Mouse (Mus musculus): ENCODE measurements around the gene Parp3. TPM values are rescaled to one million over a fixed set of nuclear protein-coding genes. Genes with fewer than 3 reads are reported as not detected.

The Parp3 gene
- total and polyA plus RNA-seq, 2 experiments from 2014 or later = 1.7 to 6.2 TPM

- no peaks in the 10 kb centered on the region for H3K9me3 ChIP-seq (ENCODE audit: low read length)
- no peaks in the 10 kb centered on the region for H3K27me3 ChIP-seq (ENCODE audit: insufficient read depth, low read length)
- TF ChIP-seq CTCF (IDR thresholded peaks at IDR 0.05; ENCODE audit: low read depth) = peak; percentile 15; the same call in 1 of the 2 replicates
- peak overlapping the region; percentile 82 for H3K27ac ChIP-seq (ENCODE audit: low read depth, low read length)
- peaks cover 37% of the 10 kb centered on the region for H3K36me3 ChIP-seq (ENCODE audit: insufficient read depth)
- 3% methylated on average over 76 of the region's 99 CpGs for whole genome bisulfite sequencing
- H3K9ac ChIP-seq = peak overlapping the region; percentile 81
- peaks cover 7% of the 10 kb centered on the region; the same call in 1 of the 2 replicates for H3K4me1 ChIP-seq (ENCODE audit: insufficient read depth)
- ATAC-seq (peak; percentile 85), DNase-seq (peak; percentile 87)
- H3K4me2 ChIP-seq (ENCODE audit: low read depth) = peak overlapping the region; percentile 99
- peak overlapping the region; percentile 54 for H3K4me3 ChIP-seq (ENCODE audit: low read depth, low read length)
These were observed 11.8 kb downstream of the Parp3 start for GRCm38 (mm10) chr9:106464751-106465541.

- DNase-seq = no peak
- WGBS = 74% methylated on average over 21 of the region's 21 CpGs
- no peak overlapping the region for H3K9ac ChIP-seq
- H3K27ac ChIP-seq (ENCODE audit: low read depth, low read length) = no peak overlapping the region
- no peak for TF ChIP-seq CTCF (IDR thresholded peaks at IDR 0.05; ENCODE audit: low read depth)
- H3K9me3 ChIP-seq (ENCODE audit: low read length) = no peaks in the 10 kb centered on the region
- no peak for ATAC-seq
- no peaks in the 10 kb centered on the region for H3K27me3 ChIP-seq (ENCODE audit: insufficient read depth, low read length)
- H3K4me3 ChIP-seq (ENCODE audit: low read depth, low read length) = no peak overlapping the region
- H3K36me3 ChIP-seq (ENCODE audit: insufficient read depth) = peaks cover 37% of the 10 kb centered on the region
- no peak overlapping the region for H3K4me2 ChIP-seq (ENCODE audit: low read depth)
- H3K4me1 ChIP-seq (ENCODE audit: insufficient read depth) = peaks cover 7% of the 10 kb centered on the region; the same call in 1 of the 2 replicates
These were observed 13.4 kb downstream of the Parp3 start for GRCm38 (mm10) chr9:106463122-106464063.

- 92% methylated on average over 12 of the region's 12 CpGs for WGBS
- Histone ChIP-seq H3K4me2 (ENCODE audit: low read depth) (no peak overlapping the region), H3K4me3 (ENCODE audit: low read depth, low read length) (no peak overlapping the region), H3K9me3 (ENCODE audit: low read length) (no peaks in the 10 kb centered on the region), H3K36me3 (ENCODE audit: insufficient read depth) (peaks cover 37% of the 10 kb centered on the region), H3K27me3 (ENCODE audit: insufficient read depth, low read length) (no peaks in the 10 kb centered on the region), H3K9ac (no peak overlapping the region), H3K27ac (ENCODE audit: low read depth, low read length) (no peak overlapping the region), H3K4me1 (ENCODE audit: insufficient read depth) (peaks cover 9% of the 10 kb centered on the region; the same call in 1 of the 2 replicates)
- ATAC-seq = no peak
- no peak for TF ChIP-seq CTCF (IDR thresholded peaks at IDR 0.05; ENCODE audit: low read depth)
- DNase-seq = no peak
These were observed 14.3 kb downstream of the Parp3 start for GRCm38 (mm10) chr9:106462430-106462800.

GRCm38 (mm10) chr9:106461641-106462429 lies 14.9 kb downstream of the Parp3 start:
- Histone ChIP-seq H3K4me1 (ENCODE audit: insufficient read depth) (peaks cover 15% of the 10 kb centered on the region), H3K4me3 (ENCODE audit: low read depth, low read length) (no peak overlapping the region), H3K27ac (ENCODE audit: low read depth, low read length) (no peak overlapping the region), H3K36me3 (ENCODE audit: insufficient read depth) (peaks cover 37% of the 10 kb centered on the region), H3K27me3 (ENCODE audit: insufficient read depth, low read length) (no peaks in the 10 kb centered on the region), H3K9ac (no peak overlapping the region), H3K9me3 (ENCODE audit: low read length) (no peaks in the 10 kb centered on the region), H3K4me2 (ENCODE audit: low read depth) (no peak overlapping the region)
- no peak for TF ChIP-seq CTCF (IDR thresholded peaks at IDR 0.05; ENCODE audit: low read depth)
- ATAC-seq = no peak
- WGBS = 82% methylated on average over 16 of the region's 16 CpGs
- DNase-seq = no peak

GRCm38 (mm10) chr9:106461026-106461415 lies 15.7 kb downstream of the Parp3 start:
- ATAC-seq = no peak
- Histone ChIP-seq H3K4me1 (ENCODE audit: insufficient read depth) (peaks cover 23% of the 10 kb centered on the region), H3K9ac (no peak overlapping the region), H3K27ac (ENCODE audit: low read depth, low read length) (no peak overlapping the region), H3K4me2 (ENCODE audit: low read depth) (no peak overlapping the region), H3K4me3 (ENCODE audit: low read depth, low read length) (no peak overlapping the region), H3K36me3 (ENCODE audit: insufficient read depth) (peaks cover 37% of the 10 kb centered on the region), H3K9me3 (ENCODE audit: low read length) (no peaks in the 10 kb centered on the region), H3K27me3 (ENCODE audit: insufficient read depth, low read length) (no peaks in the 10 kb centered on the region)
- 87% methylated on average over 9 of the region's 9 CpGs for WGBS
- TF ChIP-seq CTCF (IDR thresholded peaks at IDR 0.05; ENCODE audit: low read depth) = no peak
- DNase-seq = no peak

- no peak overlapping the region for H3K4me3 ChIP-seq (ENCODE audit: low read depth, low read length)
- no peak overlapping the region for H3K27ac ChIP-seq (ENCODE audit: low read depth, low read length)
- no peaks in the 10 kb centered on the region for H3K27me3 ChIP-seq (ENCODE audit: insufficient read depth, low read length)
- no peak for DNase-seq
- no peak overlapping the region for H3K9ac ChIP-seq
- no peak for TF ChIP-seq CTCF (IDR thresholded peaks at IDR 0.05; ENCODE audit: low read depth)
- no peak for ATAC-seq
- H3K4me1 ChIP-seq (ENCODE audit: insufficient read depth) = peaks cover 24% of the 10 kb centered on the region
- no peaks in the 10 kb centered on the region for H3K9me3 ChIP-seq (ENCODE audit: low read length)
- no peak overlapping the region for H3K4me2 ChIP-seq (ENCODE audit: low read depth)
- peaks cover 37% of the 10 kb centered on the region for H3K36me3 ChIP-seq (ENCODE audit: insufficient read depth)
- WGBS = 73% methylated on average over 18 of the region's 18 CpGs
These were observed 16.2 kb downstream of the Parp3 start for GRCm38 (mm10) chr9:106460401-106461025.

All from forebrain, postnatal 0 days (tissue).